Mouse (Mus musculus) hindbrain, embryonic 12.5 days (tissue): ENCODE results near the gene Csmd2. TPM values are rescaled to one million over a fixed set of nuclear protein-coding genes. Genes with fewer than 3 reads are reported as not detected.
A peak's percentile ranks its signal among the peaks of the same experiment; 100 is the strongest.

Source experiments
- ATAC-seq: fragments of 200-750 bp; cut with Nextera tagmentation; 2 replicates; pipeline ENCODE4 v1.8.0; 2017; ENCODE audit warnings: moderate TSS enrichment; ENCODE audit not compliant: low FRiP score
- H3K27ac ChIP-seq: fragments of 300-500 bp; sonication (generic); 2 replicates; pipeline ENCODE4 v1.5.1; 2016; ENCODE audit warnings: mild to moderate bottlenecking
- H3K27me3 ChIP-seq: fragments of 300-500 bp; sonication (generic); 2 replicates; pipeline ENCODE4 v1.6.1; 2016; ENCODE audit warnings: mild to moderate bottlenecking
- H3K36me3 ChIP-seq: fragments of 300-500 bp; sonication (generic); 2 replicates; pipeline ENCODE4 v1.6.1; 2016; ENCODE audit warnings: mild to moderate bottlenecking
- H3K4me1 ChIP-seq: fragments of 300-500 bp; sonication (generic); 2 replicates; pipeline ENCODE4 v1.6.1; 2016
- H3K4me2 ChIP-seq: fragments of 300-500 bp; sonication (generic); replicated peaks from 2 replicates; pipeline ENCODE4 v1.6.1; 2016; ENCODE audit warnings: mild to moderate bottlenecking
- H3K4me3 ChIP-seq: fragments of 300-500 bp; sonication (generic); 2 replicates; pipeline ENCODE4 v1.5.1; 2016; ENCODE audit warnings: mild to moderate bottlenecking
- H3K9ac ChIP-seq: fragments of 300-500 bp; sonication (generic); 2 replicates; pipeline ENCODE4 v1.6.1; 2016; ENCODE audit warnings: mild to moderate bottlenecking, moderate library complexity
- H3K9me3 ChIP-seq: fragments of 300-500 bp; sonication (generic); replicated peaks from 2 replicates; pipeline ENCODE4 v1.6.1; 2016; ENCODE audit warnings: mild to moderate bottlenecking
- WGBS: fragments of 180-500 bp; shearing (Covaris S2); methylation state at CpG from one replicate; pipeline ENCODE4 v1.1.7; 2016; 5-methylcytosine and 5-hydroxymethylcytosine counted together
- polyA plus RNA-seq: library from polyadenylated mRNA; unstranded; fragments of >200 nt; fragmentation: Nextera tagmentation; extraction: Ambion mirVana; gene quantifications from 2 replicates; pipeline ENCODE4 v1.2.1, GENCODE M21; 2016

Gene Csmd2
- polyA plus RNA-seq, 1 experiment from 2014 or later = 5.4 TPM

GRCm38 (mm10) chr4:127987270-127987669 is 387 bp upstream of the Csmd2 start:
- peak overlapping the region; percentile 81 for H3K4me2 ChIP-seq
- peaks cover 73% of the 10 kb centered on the region for H3K27me3 ChIP-seq
- 3% methylated on average over 10 of the region's 10 CpGs for WGBS
- H3K9me3 ChIP-seq = no peaks in the 10 kb centered on the region
- peaks cover 35% of the 10 kb centered on the region for H3K4me1 ChIP-seq
- H3K9ac ChIP-seq = no peak overlapping the region
- H3K36me3 ChIP-seq = no peaks in the 10 kb centered on the region
- peak overlapping the region; percentile 66 for H3K4me3 ChIP-seq
- no peak overlapping the region for H3K27ac ChIP-seq
- ATAC-seq = no peak

- Histone ChIP-seq H3K4me3 (peak overlapping the region; percentile 66), H3K27ac (no peak overlapping the region), H3K4me1 (peaks cover 35% of the 10 kb centered on the region), H3K9ac (peak overlapping the region; percentile 86), H3K36me3 (no peaks in the 10 kb centered on the region), H3K9me3 (no peaks in the 10 kb centered on the region), H3K27me3 (peaks cover 67% of the 10 kb centered on the region), H3K4me2 (peak overlapping the region; percentile 81)
- 1% methylated on average over 39 of the region's 39 CpGs for WGBS
- ATAC-seq = peak; percentile 26; the same call in 1 of the 2 replicates
These were observed 996 bp downstream of the Csmd2 start for GRCm38 (mm10) chr4:127988526-127989180.

GRCm38 (mm10) chr4:127989347-127989995 is 1.8 kb downstream of the Csmd2 start:
- WGBS = 7% methylated on average over 18 of the region's 18 CpGs
- H3K9ac ChIP-seq = peak overlapping the region; percentile 86
- H3K27ac ChIP-seq = no peak overlapping the region; the same call in 1 of the 2 replicates
- H3K4me1 ChIP-seq = peaks cover 35% of the 10 kb centered on the region
- H3K9me3 ChIP-seq = no peaks in the 10 kb centered on the region
- H3K36me3 ChIP-seq = no peaks in the 10 kb centered on the region
- peak overlapping the region; percentile 81 for H3K4me2 ChIP-seq
- ATAC-seq = no peak
- peaks cover 59% of the 10 kb centered on the region for H3K27me3 ChIP-seq
- H3K4me3 ChIP-seq = peak overlapping the region; percentile 66

GRCm38 (mm10) chr4:127999281-127999680 is 11.6 kb downstream of the Csmd2 start:
- Histone ChIP-seq H3K4me2 (no peak overlapping the region), H3K9me3 (no peaks in the 10 kb centered on the region), H3K9ac (no peak overlapping the region), H3K36me3 (no peaks in the 10 kb centered on the region), H3K4me1 (no peaks in the 10 kb centered on the region), H3K27me3 (no peaks in the 10 kb centered on the region), H3K27ac (no peak overlapping the region), H3K4me3 (no peak overlapping the region)
- 84% methylated on average over 3 of the region's 3 CpGs for WGBS
- ATAC-seq = no peak

- no peaks in the 10 kb centered on the region for H3K4me1 ChIP-seq
- H3K27me3 ChIP-seq = no peaks in the 10 kb centered on the region
- H3K27ac ChIP-seq = no peak overlapping the region
- H3K36me3 ChIP-seq = no peaks in the 10 kb centered on the region
- WGBS = 69% methylated on average over 4 of the region's 4 CpGs
- ATAC-seq = no peak
- no peak overlapping the region for H3K4me3 ChIP-seq
- no peaks in the 10 kb centered on the region for H3K9me3 ChIP-seq
- no peak overlapping the region for H3K9ac ChIP-seq
- no peak overlapping the region for H3K4me2 ChIP-seq
These were observed 15.0 kb downstream of the Csmd2 start for GRCm38 (mm10) chr4:128002638-128003101.

- Histone ChIP-seq H3K4me1 (peaks cover 2% of the 10 kb centered on the region; the same call in 1 of the 2 replicates), H3K4me2 (no peak overlapping the region), H3K27ac (no peak overlapping the region), H3K4me3 (no peak overlapping the region), H3K9me3 (no peaks in the 10 kb centered on the region), H3K9ac (no peak overlapping the region), H3K36me3 (no peaks in the 10 kb centered on the region), H3K27me3 (no peaks in the 10 kb centered on the region)
- no peak for ATAC-seq
- WGBS = 76% methylated on average over 3 of the region's 3 CpGs
These were observed 17.3 kb downstream of the Csmd2 start for GRCm38 (mm10) chr4:128004797-128005452.

GRCm38 (mm10) chr4:128019465-128019864 is 31.8 kb downstream of the Csmd2 start:
- 87% methylated on average over 2 of the region's 2 CpGs for WGBS
- ATAC-seq = no peak

GRCm38 (mm10) chr4:128028294-128028693 is 40.6 kb downstream of the Csmd2 start:
- Histone ChIP-seq H3K27ac (no peak overlapping the region), H3K9me3 (no peaks in the 10 kb centered on the region), H3K9ac (no peak overlapping the region), H3K27me3 (no peaks in the 10 kb centered on the region), H3K4me3 (no peak overlapping the region), H3K4me2 (no peak overlapping the region), H3K4me1 (no peaks in the 10 kb centered on the region), H3K36me3 (no peaks in the 10 kb centered on the region; the same call in 1 of the 2 replicates)
- no peak for ATAC-seq
- WGBS = 87% methylated on average over 1 of the region's 1 CpGs

More at GRCm38 (mm10) chr4:128019465-128019864, 31.8 kb downstream of the Csmd2 start:
- no peaks in the 10 kb centered on the region for H3K36me3 ChIP-seq
- H3K27ac ChIP-seq = no peak overlapping the region
- no peaks in the 10 kb centered on the region for H3K27me3 ChIP-seq
- H3K9ac ChIP-seq = no peak overlapping the region
- no peak overlapping the region for H3K4me2 ChIP-seq
- no peak overlapping the region for H3K4me3 ChIP-seq
- no peaks in the 10 kb centered on the region for H3K9me3 ChIP-seq
- 0 out of 2 replicates have a peak, but pooled peaks cover 5% of the 10 kb centered on the region for H3K4me1 ChIP-seq

GRCm38 (mm10) chr4:128041901-128042300 is 54.2 kb downstream of the Csmd2 start:
- ATAC-seq = no peak
- H3K27ac ChIP-seq = no peak overlapping the region
- H3K36me3 ChIP-seq = no peaks in the 10 kb centered on the region
- no peak overlapping the region for H3K4me3 ChIP-seq
- H3K4me2 ChIP-seq = no peak overlapping the region
- H3K9ac ChIP-seq = no peak overlapping the region
- H3K4me1 ChIP-seq = peaks cover 15% of the 10 kb centered on the region
- H3K9me3 ChIP-seq = no peaks in the 10 kb centered on the region
- no peaks in the 10 kb centered on the region for H3K27me3 ChIP-seq
- WGBS = 40% methylated on average over 4 of the region's 4 CpGs

GRCm38 (mm10) chr4:128042626-128043025 is 55.0 kb downstream of the Csmd2 start:
- Histone ChIP-seq H3K27ac (no peak overlapping the region), H3K9me3 (no peaks in the 10 kb centered on the region), H3K36me3 (no peaks in the 10 kb centered on the region), H3K4me1 (peaks cover 15% of the 10 kb centered on the region), H3K4me2 (no peak overlapping the region), H3K27me3 (no peaks in the 10 kb centered on the region), H3K9ac (no peak overlapping the region), H3K4me3 (no peak overlapping the region)
- 33% methylated on average over 5 of the region's 5 CpGs for WGBS
- ATAC-seq = no peak

- no peak for ATAC-seq
- H3K4me3 ChIP-seq = no peak overlapping the region
These were observed 61.1 kb downstream of the Csmd2 start for GRCm38 (mm10) chr4:128048716-128049115.

GRCm38 (mm10) chr4:128052701-128053100 is 65.0 kb downstream of the Csmd2 start:
- no peak overlapping the region for H3K9ac ChIP-seq
- no peak for ATAC-seq
- no peaks in the 10 kb centered on the region for H3K9me3 ChIP-seq
- no peaks in the 10 kb centered on the region for H3K36me3 ChIP-seq
- no peak overlapping the region for H3K27ac ChIP-seq
- no peak overlapping the region for H3K4me3 ChIP-seq
- no peaks in the 10 kb centered on the region for H3K4me1 ChIP-seq
- 82% methylated on average over 8 of the region's 8 CpGs for WGBS
- no peaks in the 10 kb centered on the region for H3K27me3 ChIP-seq
- H3K4me2 ChIP-seq = no peak overlapping the region

More at GRCm38 (mm10) chr4:128048716-128049115, 61.1 kb downstream of the Csmd2 start:
- Histone ChIP-seq H3K4me1 (no peaks in the 10 kb centered on the region), H3K36me3 (no peaks in the 10 kb centered on the region), H3K9me3 (no peaks in the 10 kb centered on the region), H3K9ac (no peak overlapping the region), H3K27me3 (no peaks in the 10 kb centered on the region), H3K27ac (no peak overlapping the region), H3K4me2 (no peak overlapping the region)
- WGBS = 87% methylated on average over 1 of the region's 1 CpGs
